Mouse (Mus musculus) frontal cortex, adult 2 months (tissue): Measurements from ENCODE around the gene Mrpl54. TPM values are rescaled to one million over a fixed set of nuclear protein-coding genes. Genes with fewer than 3 reads are reported as not detected.

ENCODE experiments used
- DNase-seq, 2 experiments: peaks; one replicate each; pipeline ENCODE4 v3.0.0; 2022; ENCODE audit warnings: low spot score in 1 of 2; ENCODE audit errors: extremely low spot score in 1 of 2
- polyA plus RNA-seq: library from polyadenylated mRNA; depleted of rRNA; stranded (reverse); fragments of >200 nt; gene quantifications from 2 replicates; pipeline ENCODE4 v1.2.3, GENCODE M21; 2012

Gene Mrpl54
- polyA plus RNA-seq, 1 experiment: 57.4 TPM

- peak; percentile 84 to 89 for DNase-seq
Observed at GRCm38 (mm10) chr10:81268056-81268455, 1.3 kb upstream of the Mrpl54 start.

GRCm38 (mm10) chr10:81265540-81265939 lies 1.2 kb downstream of the Mrpl54 start:
- no peak for DNase-seq

- DNase-seq: no peak
Observed at GRCm38 (mm10) chr10:81261025-81261424, 5.7 kb downstream of the Mrpl54 start.

- no peak for DNase-seq
Observed at GRCm38 (mm10) chr10:81259225-81259884, 7.4 kb downstream of the Mrpl54 start.

GRCm38 (mm10) chr10:81257158-81258039 lies 9.3 kb downstream of the Mrpl54 start:
- peak in 1 of 2 experiments; percentile 71 for DNase-seq

- DNase-seq: no peak
Observed at GRCm38 (mm10) chr10:81254886-81255285, 11.8 kb downstream of the Mrpl54 start.

GRCm38 (mm10) chr10:81252424-81253419 lies 14.0 kb downstream of the Mrpl54 start, which contains the start of gene Matk:
TSS of gene Matk (plus strand) at chr10:81252935.
- DNase-seq: peak; percentile 83 to 96

- DNase-seq: no peak
Observed at GRCm38 (mm10) chr10:81249442-81249841, 17.3 kb downstream of the Mrpl54 start.

GRCm38 (mm10) chr10:81247804-81248203 lies 18.9 kb downstream of the Mrpl54 start:
- no peak for DNase-seq

- peak in 1 of 2 experiments; percentile 55 for DNase-seq
Observed at GRCm38 (mm10) chr10:81245166-81245565, 21.6 kb downstream of the Mrpl54 start.

GRCm38 (mm10) chr10:81244595-81244994 lies 22.1 kb downstream of the Mrpl54 start:
- peak in 1 of 2 experiments; percentile 85 for DNase-seq

GRCm38 (mm10) chr10:81244146-81244545 lies 22.6 kb downstream of the Mrpl54 start:
- no peak for DNase-seq

- DNase-seq: no peak
Observed at GRCm38 (mm10) chr10:81242021-81242420, 24.7 kb downstream of the Mrpl54 start.

- peak in 1 of 2 experiments; percentile 81 for DNase-seq
Observed at GRCm38 (mm10) chr10:81240876-81241275, 25.9 kb downstream of the Mrpl54 start.

- DNase-seq: no peak
Observed at GRCm38 (mm10) chr10:81238618-81239017, 28.1 kb downstream of the Mrpl54 start.

- no peak for DNase-seq
Observed at GRCm38 (mm10) chr10:81236471-81237268, 30.1 kb downstream of the Mrpl54 start.

- no peak for DNase-seq
Observed at GRCm38 (mm10) chr10:81234206-81234605, 32.5 kb downstream of the Mrpl54 start.

GRCm38 (mm10) chr10:81233226-81233585 lies 33.5 kb downstream of the Mrpl54 start:
- DNase-seq: no peak

- DNase-seq: peak; percentile 91 to 97
Observed at GRCm38 (mm10) chr10:81232580-81233225, 34.0 kb downstream of the Mrpl54 start, which contains the start of gene Zfr2. TSS of gene Zfr2 (plus strand) at chr10:81233155.
